Mouse (Mus musculus): ENCODE results near the gene Cpne4. TPM values are rescaled to one million over a fixed set of nuclear protein-coding genes. Genes with fewer than 3 reads are reported as not detected.

Cpne4 gene
- polyA plus RNA-seq, 1 experiment from 2014 or later: not detected

DNA sequence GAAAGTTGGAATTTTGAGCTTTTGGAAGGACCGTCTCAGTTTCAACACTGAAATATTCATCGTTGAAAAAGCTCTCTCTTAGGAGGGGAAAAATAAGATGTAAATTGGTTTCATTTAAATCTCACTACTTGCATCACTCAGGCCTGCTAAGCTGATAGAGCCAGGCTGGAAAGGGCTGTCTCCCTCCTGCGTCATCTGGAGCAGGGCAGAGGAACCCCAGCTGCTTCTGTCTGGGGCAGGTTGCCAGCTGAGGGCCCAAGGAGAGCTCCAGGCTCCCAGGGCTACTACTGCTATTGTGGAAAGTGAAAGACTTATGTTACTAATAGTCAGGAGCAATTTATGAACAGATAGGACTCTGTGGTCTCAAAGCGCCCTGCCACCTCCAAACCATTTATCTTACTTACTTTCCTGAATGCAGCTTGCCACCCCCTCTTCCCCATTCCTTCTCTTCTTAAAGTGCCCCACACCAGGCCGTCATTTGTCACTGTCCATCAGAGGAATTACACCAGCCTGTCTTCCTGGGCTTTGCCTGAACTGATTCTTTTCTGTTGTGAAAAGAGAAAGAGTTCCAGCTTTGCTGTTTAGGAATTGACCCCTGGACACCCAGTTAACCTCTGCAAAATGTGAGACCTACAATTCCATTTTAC, 99.4 kb downstream of the Cpne4 start:
- ATAC-seq (ENCODE audit: low read depth): no peak
- no peaks in the 10 kb centered on the region for H3K4me1 ChIP-seq (ENCODE audit: control insufficient read depth, low read depth, low read length)
- 40% methylated on average over 5 of the region's 5 CpGs for WGBS (ENCODE audit: insufficient replicate concordance)

DNA sequence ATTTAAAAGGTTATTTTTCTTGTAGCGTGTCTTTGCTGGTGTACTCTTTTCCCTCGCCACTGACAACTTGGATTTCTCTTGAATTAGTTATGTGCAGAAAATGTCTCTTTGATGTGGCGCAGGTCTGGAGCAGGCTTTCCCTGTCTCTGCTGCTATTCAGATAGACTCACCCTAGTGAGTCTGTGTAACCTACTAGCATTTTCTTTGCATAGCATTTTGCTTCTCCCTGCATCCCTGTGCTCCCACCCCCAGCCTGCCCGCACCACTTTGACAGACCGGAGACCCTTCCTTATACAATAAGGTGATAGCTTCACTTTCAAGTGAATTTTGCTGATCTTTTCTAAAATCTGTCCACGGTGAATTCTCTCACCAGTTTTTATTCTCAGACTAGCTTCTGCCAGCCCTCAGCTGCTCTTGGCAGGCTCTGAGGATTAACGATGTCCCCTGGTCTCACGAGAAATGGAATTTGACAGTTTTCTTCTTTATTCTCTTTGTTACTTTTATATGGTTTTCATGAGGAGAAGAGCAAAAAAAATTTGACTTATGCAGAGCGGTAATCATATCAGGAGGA, 105.7 kb downstream of the Cpne4 start:
- no peak overlapping the region for H3K27ac ChIP-seq (ENCODE audit: low read length)
- H3K27me3 ChIP-seq (ENCODE audit: control insufficient read depth, insufficient read depth, low read depth, low read length): no peaks in the 10 kb centered on the region
- H3K9ac ChIP-seq (ENCODE audit: low read depth, low read length): no peak overlapping the region
- no peak overlapping the region for H3K4me2 ChIP-seq (ENCODE audit: low read depth, low read length)
- no peak overlapping the region for H3K4me3 ChIP-seq (ENCODE audit: low read depth, low read length)
- no peaks in the 10 kb centered on the region for H3K4me1 ChIP-seq (ENCODE audit: control insufficient read depth, low read depth, low read length)
- WGBS (ENCODE audit: insufficient replicate concordance): 68% methylated on average over 9 of the region's 9 CpGs
- no peak for ATAC-seq (ENCODE audit: low read depth)
- no peaks in the 10 kb centered on the region for H3K9me3 ChIP-seq (replicated peaks; ENCODE audit: control insufficient read depth, low read length)
- no peaks in the 10 kb centered on the region for H3K36me3 ChIP-seq (ENCODE audit: control insufficient read depth, insufficient read depth)

More for the DNA sequence above, 99.4 kb downstream of the Cpne4 start:
- no peak overlapping the region for H3K9ac ChIP-seq (ENCODE audit: low read depth, low read length)
- H3K36me3 ChIP-seq (ENCODE audit: control insufficient read depth, insufficient read depth): no peaks in the 10 kb centered on the region
- H3K27me3 ChIP-seq (ENCODE audit: control insufficient read depth, insufficient read depth, low read depth, low read length): no peaks in the 10 kb centered on the region
- H3K4me3 ChIP-seq (ENCODE audit: low read depth, low read length): no peak overlapping the region
- no peaks in the 10 kb centered on the region for H3K9me3 ChIP-seq (replicated peaks; ENCODE audit: control insufficient read depth, low read length)
- no peak overlapping the region for H3K4me2 ChIP-seq (ENCODE audit: low read depth, low read length)
- H3K27ac ChIP-seq (ENCODE audit: low read length): no peak overlapping the region

DNA sequence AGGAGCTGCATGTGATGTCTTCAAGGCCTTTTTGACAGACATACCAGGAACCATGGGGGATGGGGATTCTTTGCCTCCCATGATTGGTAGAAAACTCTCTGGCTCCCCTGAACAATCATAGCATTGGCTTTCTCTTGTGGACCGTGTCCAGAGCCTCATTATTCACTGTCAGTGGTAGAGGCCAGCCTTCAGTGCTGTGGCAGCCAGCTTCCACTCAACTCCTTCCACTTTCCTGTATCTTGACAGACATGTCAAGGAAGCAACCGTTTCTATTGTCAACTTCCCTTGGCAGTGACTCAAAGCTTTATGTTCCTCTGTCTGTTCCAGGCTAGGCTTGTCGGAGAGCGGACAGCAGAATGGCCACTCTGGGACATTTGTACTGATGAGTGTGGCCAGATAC, 112.7 kb downstream of the Cpne4 start:
- Histone ChIP-seq H3K9me3 (replicated peaks; ENCODE audit: control insufficient read depth, low read length) (no peaks in the 10 kb centered on the region), H3K27ac (ENCODE audit: low read length) (no peak overlapping the region), H3K9ac (ENCODE audit: low read depth, low read length) (no peak overlapping the region), H3K36me3 (ENCODE audit: control insufficient read depth, insufficient read depth) (no peaks in the 10 kb centered on the region), H3K4me2 (ENCODE audit: low read depth, low read length) (no peak overlapping the region), H3K27me3 (ENCODE audit: control insufficient read depth, insufficient read depth, low read depth, low read length) (no peaks in the 10 kb centered on the region), H3K4me1 (ENCODE audit: control insufficient read depth, low read depth, low read length) (no peaks in the 10 kb centered on the region), H3K4me3 (ENCODE audit: low read depth, low read length) (no peak overlapping the region)
- no peak for ATAC-seq (ENCODE audit: low read depth)
- 29% methylated on average over 4 of the region's 4 CpGs for WGBS (ENCODE audit: insufficient replicate concordance)

DNA sequence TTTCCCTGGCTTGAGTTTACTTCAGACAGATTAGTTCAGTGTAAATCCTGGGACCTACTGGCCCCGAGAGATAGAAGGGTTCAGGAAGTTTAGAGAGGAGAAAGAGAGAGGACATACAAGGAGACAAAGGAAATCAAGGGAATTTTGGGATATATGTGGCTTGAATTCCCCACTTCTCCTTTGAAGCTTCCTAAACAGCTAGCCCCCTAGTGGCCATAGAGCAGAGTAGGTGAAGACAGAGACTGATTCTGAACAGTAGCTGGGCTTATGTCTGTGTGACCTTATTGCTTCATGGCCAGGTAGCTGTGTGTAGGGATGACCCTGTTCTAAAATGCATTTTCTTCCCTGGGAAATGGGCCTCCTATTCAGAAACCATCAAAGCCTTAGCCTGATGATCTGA, 129.6 kb downstream of the Cpne4 start:
- WGBS (ENCODE audit: insufficient replicate concordance): 22% methylated on average over 1 of the region's 1 CpGs
- H3K4me3 ChIP-seq (ENCODE audit: low read depth, low read length): no peak overlapping the region
- H3K36me3 ChIP-seq (ENCODE audit: control insufficient read depth, insufficient read depth): no peaks in the 10 kb centered on the region
- no peaks in the 10 kb centered on the region for H3K4me1 ChIP-seq (ENCODE audit: control insufficient read depth, low read depth, low read length)
- no peak overlapping the region for H3K4me2 ChIP-seq (ENCODE audit: low read depth, low read length)
- H3K9ac ChIP-seq (ENCODE audit: low read depth, low read length): no peak overlapping the region
- no peak overlapping the region for H3K27ac ChIP-seq (ENCODE audit: low read length)
- H3K9me3 ChIP-seq (replicated peaks; ENCODE audit: control insufficient read depth, low read length): no peaks in the 10 kb centered on the region
- ATAC-seq (ENCODE audit: low read depth): no peak
- no peaks in the 10 kb centered on the region for H3K27me3 ChIP-seq (ENCODE audit: control insufficient read depth, insufficient read depth, low read depth, low read length)

DNA sequence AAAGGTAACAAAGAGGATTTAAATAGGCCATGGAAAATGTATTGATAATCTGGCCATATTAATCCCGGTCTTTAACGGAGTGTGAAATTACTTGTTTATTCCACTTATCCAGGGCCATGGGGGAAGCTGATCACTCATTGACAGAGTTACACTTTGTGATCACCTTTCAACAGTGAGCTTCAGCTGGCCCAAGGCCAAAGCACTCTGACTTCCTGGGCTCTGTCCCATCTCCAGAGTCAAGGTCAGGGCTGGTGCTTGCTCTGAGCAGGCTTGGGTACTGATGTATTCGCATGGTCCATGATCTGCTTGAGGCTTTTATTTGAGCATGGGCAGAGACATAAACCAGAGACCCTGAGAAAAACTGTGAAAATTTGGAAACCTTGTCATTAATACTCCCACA, 131.5 kb downstream of the Cpne4 start:
- WGBS (ENCODE audit: insufficient replicate concordance): 74% methylated on average over 3 of the region's 3 CpGs
- no peak overlapping the region for H3K9ac ChIP-seq (ENCODE audit: low read depth, low read length)
- H3K4me3 ChIP-seq (ENCODE audit: low read depth, low read length): no peak overlapping the region
- H3K9me3 ChIP-seq (replicated peaks; ENCODE audit: control insufficient read depth, low read length): no peaks in the 10 kb centered on the region
- no peak overlapping the region for H3K4me2 ChIP-seq (ENCODE audit: low read depth, low read length)
- no peak for ATAC-seq (ENCODE audit: low read depth)
- H3K36me3 ChIP-seq (ENCODE audit: control insufficient read depth, insufficient read depth): no peaks in the 10 kb centered on the region
- no peaks in the 10 kb centered on the region for H3K4me1 ChIP-seq (ENCODE audit: control insufficient read depth, low read depth, low read length)
- H3K27ac ChIP-seq (ENCODE audit: low read length): no peak overlapping the region
- no peaks in the 10 kb centered on the region for H3K27me3 ChIP-seq (ENCODE audit: control insufficient read depth, insufficient read depth, low read depth, low read length)

DNA sequence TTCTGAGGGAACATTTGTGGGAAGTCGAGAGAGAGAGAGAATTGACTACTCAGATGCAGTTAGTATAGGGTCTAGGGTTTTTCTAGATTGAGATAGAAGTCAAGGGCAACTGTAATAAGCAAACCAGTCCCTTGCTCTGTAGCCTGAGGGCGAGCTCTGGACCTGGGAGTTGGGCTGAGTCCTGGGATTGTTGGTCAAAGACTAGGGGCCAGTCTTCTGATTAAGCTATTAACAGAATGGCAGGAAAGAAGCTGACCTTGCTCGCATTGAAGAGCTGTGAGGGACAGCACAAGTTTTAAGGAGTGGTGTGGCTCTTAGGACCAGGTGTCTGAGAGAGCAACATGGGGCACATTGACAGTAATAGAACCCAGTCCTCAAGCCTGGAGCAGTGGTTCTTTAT, 140.0 kb downstream of the Cpne4 start:
- Histone ChIP-seq H3K36me3 (ENCODE audit: control insufficient read depth, insufficient read depth) (no peaks in the 10 kb centered on the region), H3K4me1 (ENCODE audit: control insufficient read depth, low read depth, low read length) (no peaks in the 10 kb centered on the region), H3K9me3 (replicated peaks; ENCODE audit: control insufficient read depth, low read length) (no peaks in the 10 kb centered on the region), H3K4me2 (ENCODE audit: low read depth, low read length) (no peak overlapping the region), H3K27me3 (ENCODE audit: control insufficient read depth, insufficient read depth, low read depth, low read length) (no peaks in the 10 kb centered on the region), H3K27ac (ENCODE audit: low read length) (no peak overlapping the region), H3K4me3 (ENCODE audit: low read depth, low read length) (no peak overlapping the region), H3K9ac (ENCODE audit: low read depth, low read length) (no peak overlapping the region)
- WGBS (ENCODE audit: insufficient replicate concordance): 36% methylated on average over 3 of the region's 3 CpGs
- no peak for ATAC-seq (ENCODE audit: low read depth)

DNA sequence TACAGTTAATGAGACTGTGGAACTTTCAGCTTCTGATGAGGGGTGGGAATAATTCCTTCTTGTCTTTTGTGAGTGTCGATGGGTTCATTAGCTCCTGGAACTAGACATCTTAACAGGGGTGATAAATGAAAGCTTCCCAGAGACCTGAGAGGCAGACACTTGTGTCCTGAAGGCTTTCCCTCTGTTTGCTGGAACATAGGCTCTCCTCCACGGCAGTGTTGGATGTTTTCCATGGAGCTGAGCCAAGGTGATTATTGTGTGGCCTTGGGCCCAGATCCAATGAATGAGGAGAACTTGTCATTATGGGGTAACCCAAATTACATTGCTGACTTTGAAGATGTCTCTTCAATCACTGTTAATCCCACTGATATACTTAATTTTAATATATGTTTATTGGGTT, 146.1 kb downstream of the Cpne4 start:
- Histone ChIP-seq H3K27me3 (ENCODE audit: control insufficient read depth, insufficient read depth, low read depth, low read length) (no peaks in the 10 kb centered on the region), H3K4me1 (ENCODE audit: control insufficient read depth, low read depth, low read length) (no peaks in the 10 kb centered on the region), H3K9me3 (replicated peaks; ENCODE audit: control insufficient read depth, low read length) (no peaks in the 10 kb centered on the region), H3K27ac (ENCODE audit: low read length) (no peak overlapping the region), H3K4me2 (ENCODE audit: low read depth, low read length) (no peak overlapping the region), H3K4me3 (ENCODE audit: low read depth, low read length) (no peak overlapping the region), H3K9ac (ENCODE audit: low read depth, low read length) (no peak overlapping the region), H3K36me3 (ENCODE audit: control insufficient read depth, insufficient read depth) (no peaks in the 10 kb centered on the region)
- WGBS (ENCODE audit: insufficient replicate concordance): 39% methylated on average over 2 of the region's 2 CpGs
- ATAC-seq (ENCODE audit: low read depth): no peak

DNA sequence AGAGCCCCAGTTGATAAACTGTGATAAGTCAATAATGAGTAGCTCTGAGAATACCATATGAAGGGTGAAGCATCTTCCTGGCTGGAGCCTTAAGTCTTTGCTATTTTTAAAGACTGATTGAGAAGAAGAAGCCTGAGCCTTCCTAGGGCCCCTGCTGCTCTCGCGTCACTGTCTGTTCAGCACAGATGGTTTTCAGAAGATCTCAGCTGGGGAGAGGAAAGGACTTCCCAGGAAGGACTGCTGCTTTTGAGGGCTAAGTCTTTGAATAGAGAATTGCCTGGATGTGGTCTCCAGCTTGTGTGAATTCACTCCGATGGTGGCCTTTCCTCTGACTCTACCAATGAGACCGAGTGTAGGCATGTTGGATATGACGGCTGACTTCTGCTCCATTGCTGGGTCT, 163.7 kb downstream of the Cpne4 start:
- Histone ChIP-seq H3K27me3 (ENCODE audit: control insufficient read depth, insufficient read depth, low read depth, low read length) (no peaks in the 10 kb centered on the region), H3K4me3 (ENCODE audit: low read depth, low read length) (no peak overlapping the region), H3K9me3 (replicated peaks; ENCODE audit: control insufficient read depth, low read length) (no peaks in the 10 kb centered on the region), H3K4me1 (ENCODE audit: control insufficient read depth, low read depth, low read length) (no peaks in the 10 kb centered on the region), H3K27ac (ENCODE audit: low read length) (no peak overlapping the region), H3K4me2 (ENCODE audit: low read depth, low read length) (no peak overlapping the region), H3K9ac (ENCODE audit: low read depth, low read length) (no peak overlapping the region), H3K36me3 (ENCODE audit: control insufficient read depth, insufficient read depth) (no peaks in the 10 kb centered on the region)
- 57% methylated on average over 5 of the region's 5 CpGs for WGBS (ENCODE audit: insufficient replicate concordance)
- ATAC-seq (ENCODE audit: low read depth): no peak

DNA sequence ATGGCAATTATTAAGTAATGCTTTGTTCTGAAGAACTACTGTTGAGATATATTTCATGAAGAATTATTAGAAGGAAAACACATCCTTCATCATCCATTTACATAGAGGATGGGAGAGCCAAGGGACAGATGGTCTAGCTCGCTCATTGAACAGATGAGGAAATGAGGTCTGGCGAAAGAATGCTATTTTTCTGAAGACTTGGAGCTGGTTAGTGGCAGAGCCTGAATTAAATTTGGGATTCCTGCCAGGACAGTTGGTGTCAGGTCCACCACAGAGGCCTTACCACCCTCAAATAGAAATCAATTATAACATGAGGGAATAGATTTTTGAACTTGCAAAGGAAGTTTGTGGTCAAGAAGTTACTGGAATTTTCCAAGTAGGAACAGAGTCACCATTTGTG, 178.2 kb downstream of the Cpne4 start:
- Histone ChIP-seq H3K4me3 (ENCODE audit: low read depth, low read length) (no peak overlapping the region), H3K9ac (ENCODE audit: low read depth, low read length) (no peak overlapping the region), H3K27ac (ENCODE audit: low read length) (no peak overlapping the region), H3K9me3 (replicated peaks; ENCODE audit: control insufficient read depth, low read length) (no peaks in the 10 kb centered on the region), H3K27me3 (ENCODE audit: control insufficient read depth, insufficient read depth, low read depth, low read length) (no peaks in the 10 kb centered on the region), H3K36me3 (ENCODE audit: control insufficient read depth, insufficient read depth) (no peaks in the 10 kb centered on the region), H3K4me2 (ENCODE audit: low read depth, low read length) (no peak overlapping the region), H3K4me1 (ENCODE audit: control insufficient read depth, low read depth, low read length) (no peaks in the 10 kb centered on the region)
- WGBS (ENCODE audit: insufficient replicate concordance): 60% methylated on average over 2 of the region's 2 CpGs
- no peak for ATAC-seq (ENCODE audit: low read depth)

Data from liver, embryonic 16.5 days (tissue).